Mouse (Mus musculus): ENCODE results near the gene Dennd2c.
"Not testable (repeated sequence)": the region's sequence is repeated elsewhere in the genome, so short reads cannot be mapped to it uniquely, and the experiment has no call there.

Gene Dennd2c

DNA sequence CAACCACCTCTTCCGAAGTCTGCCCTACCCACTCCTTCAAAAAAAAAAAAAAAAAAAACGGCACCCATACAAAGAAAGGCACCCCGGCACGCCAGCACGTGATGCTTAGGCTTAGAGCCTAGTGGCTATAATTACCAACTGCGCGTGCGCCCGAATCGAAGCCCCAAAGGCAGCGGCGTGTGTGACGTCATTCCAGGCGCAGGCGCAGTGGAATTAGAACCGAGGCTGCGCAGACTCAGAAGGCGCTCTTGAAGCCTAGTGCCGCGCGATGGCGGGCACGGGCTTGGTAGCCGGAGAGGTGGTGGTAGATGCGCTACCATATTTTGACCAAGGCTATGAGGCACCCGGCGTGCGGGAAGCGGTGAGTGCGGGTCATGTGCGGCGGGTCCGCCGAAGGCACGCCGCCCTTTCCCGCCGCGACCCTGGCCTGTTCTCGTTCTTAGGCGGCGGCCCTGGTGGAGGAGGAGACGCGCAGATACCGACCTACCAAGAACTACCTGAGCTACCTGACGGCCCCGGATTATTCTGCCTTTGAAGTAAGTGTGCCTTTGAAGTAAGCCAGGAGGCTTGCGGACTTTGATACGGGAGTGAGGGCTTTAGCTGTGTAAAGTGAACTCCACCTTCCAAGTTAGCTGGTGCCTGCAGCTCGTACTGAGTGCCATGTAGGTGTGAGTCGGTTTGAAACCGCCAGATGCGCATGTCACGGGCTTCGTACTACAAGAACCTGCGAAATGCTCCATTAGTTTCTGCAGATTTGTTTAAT, 69.3 kb downstream of the Dennd2c start, which contains the start of gene Bcas2:
TSS of gene Bcas2 (plus strand) at position 151 of the 763 bp plus-strand sequence.
- DNase-seq, result peak; percentile 97

DNA sequence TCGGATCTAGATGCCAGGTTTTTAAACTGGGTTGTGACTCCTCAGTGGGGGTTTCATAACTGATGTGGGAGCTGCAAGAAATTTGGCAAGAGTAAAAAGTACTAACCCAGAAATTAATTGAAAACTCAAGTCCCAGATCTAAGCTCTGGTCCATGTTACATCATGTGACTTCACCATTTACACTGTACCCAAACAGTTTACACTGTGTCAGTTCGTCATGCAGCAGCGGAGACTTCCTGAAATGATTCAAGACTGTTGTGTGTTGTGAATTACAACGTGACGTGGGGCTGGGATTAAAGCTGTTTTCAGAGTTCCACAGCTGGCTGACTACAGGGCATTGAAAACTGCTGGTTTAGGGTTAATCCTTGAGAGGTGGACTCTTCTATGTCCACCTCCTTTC, 70.2 kb downstream of the Dennd2c start:
- no peak for DNase-seq

- no peak for DNase-seq
These were observed 74.3 kb downstream of the Dennd2c start for GRCm38 (mm10) chr3:103176740-103177139.

DNA sequence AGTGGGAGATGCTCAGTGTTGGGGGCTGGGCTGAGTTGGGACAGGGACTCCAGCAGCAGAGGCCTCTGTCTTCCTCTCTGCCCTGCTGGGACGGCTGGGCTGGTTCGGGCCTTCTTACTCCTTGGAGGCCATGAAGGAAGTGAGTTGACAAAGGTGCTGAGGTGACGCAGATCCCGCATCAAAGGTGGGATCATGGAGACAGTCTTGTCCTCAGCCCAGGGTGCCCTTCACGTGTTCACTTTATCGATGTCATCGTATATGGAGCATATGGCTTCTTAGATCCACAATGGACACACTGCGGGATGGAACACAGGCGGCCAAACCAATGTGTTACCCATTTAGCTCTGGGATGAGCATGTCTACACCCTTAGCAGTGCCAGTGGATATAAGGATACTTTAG, 77.1 kb downstream of the Dennd2c start:
- DNase-seq, result no peak

GRCm38 (mm10) chr3:103181171-103181570, 78.8 kb downstream of the Dennd2c start:
- DNase-seq, result no peak

GRCm38 (mm10) chr3:103182821-103183220, 80.4 kb downstream of the Dennd2c start:
- DNase-seq, result no peak

DNA sequence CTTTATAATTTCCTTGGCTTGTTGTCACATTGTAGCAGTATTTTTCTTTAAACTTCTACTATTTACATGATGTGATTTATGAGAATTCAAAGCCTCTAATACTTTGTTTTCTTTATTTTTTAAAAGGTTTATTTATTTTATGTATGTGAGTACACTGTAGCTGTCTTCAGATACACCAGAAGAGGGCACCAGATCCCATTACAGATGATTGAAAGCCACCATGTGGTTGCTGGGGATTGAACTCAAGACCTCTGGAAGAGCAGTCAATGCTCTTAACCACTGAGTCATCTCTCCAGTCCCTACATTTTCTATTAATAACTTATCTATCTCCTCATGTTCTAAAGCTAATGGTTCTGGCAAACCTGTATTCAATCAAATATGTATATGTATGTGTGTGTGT, 82.1 kb downstream of the Dennd2c start:
- DNase-seq, result not testable (repeated sequence)

GRCm38 (mm10) chr3:103188451-103188850, 86.0 kb downstream of the Dennd2c start:
- no peak for DNase-seq

GRCm38 (mm10) chr3:103188856-103189255, 86.5 kb downstream of the Dennd2c start:
- DNase-seq, result no peak

- DNase-seq, result no peak
These were observed 89.8 kb downstream of the Dennd2c start for GRCm38 (mm10) chr3:103192161-103192560.

DNA sequence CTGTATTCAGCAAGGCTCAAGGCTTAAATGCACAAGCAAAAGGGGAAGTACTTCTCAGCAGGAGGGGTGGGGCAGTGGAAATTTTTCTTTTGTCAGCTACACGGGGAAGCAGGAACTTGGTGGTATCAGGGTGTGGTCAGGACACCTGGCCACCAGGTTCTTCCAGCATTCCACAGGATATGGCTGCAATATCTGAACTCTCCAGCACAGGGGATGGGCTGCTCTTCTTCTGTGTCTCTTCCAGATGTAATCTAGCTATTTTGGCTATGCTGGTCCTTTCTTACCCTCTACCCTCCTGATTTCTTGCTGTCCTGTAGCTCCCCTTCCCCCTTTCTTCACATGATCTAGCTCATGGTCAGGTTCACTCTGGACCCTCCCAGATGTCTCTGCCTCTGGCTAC, 90.8 kb downstream of the Dennd2c start:
- no peak for DNase-seq

DNA sequence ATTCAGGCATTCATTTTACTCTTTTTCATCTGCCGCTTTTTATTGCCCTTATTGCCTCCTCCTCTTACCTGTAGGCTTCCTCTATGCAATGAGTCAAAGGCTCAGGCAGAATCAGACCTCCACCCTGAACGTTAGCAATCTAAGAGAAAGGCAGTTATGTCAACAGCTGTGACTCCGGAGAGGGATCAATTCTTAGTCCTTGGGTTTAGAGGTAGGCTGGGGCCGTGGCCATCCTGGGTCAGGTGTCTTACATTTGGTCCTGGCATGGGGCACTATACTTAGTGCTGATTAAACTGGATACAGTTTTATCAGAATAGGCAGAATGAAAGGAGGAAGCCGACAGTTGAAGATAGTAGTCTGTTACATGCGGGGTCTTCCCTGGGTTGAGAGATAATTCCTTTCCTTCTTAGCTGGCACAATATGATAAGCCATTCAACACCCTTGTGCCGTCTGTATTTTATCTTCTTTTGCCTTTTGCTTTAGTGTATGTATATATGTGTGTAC, 94.0 kb downstream of the Dennd2c start:
- no peak for DNase-seq

GRCm38 (mm10) chr3:103199386-103199785, 97.0 kb downstream of the Dennd2c start:
- DNase-seq, result no peak

DNA sequence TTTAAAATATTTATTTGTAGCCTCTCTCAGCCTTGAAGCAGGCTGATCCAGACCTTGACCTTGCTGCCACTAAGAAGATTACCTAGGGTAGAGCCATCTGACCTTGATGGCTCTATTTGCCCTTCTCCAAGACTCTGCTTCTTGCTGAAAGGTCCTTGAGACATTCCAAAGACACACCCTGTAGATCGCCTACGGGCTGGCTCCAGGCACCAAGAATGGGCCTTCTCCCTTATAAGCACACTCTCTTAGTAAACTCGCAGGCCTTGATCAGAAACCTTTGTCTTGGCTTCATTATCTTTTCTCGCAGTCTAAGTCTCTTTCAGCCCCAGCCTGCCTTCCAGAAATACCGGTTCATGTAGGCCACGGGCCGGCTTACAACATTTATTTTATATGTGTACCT, 98.7 kb downstream of the Dennd2c start:
- DNase-seq, result not testable (repeated sequence)

GRCm38 (mm10) chr3:103203554-103203953, 101.2 kb downstream of the Dennd2c start:
- no peak for DNase-seq

- no peak for DNase-seq
These were observed 102.0 kb downstream of the Dennd2c start for GRCm38 (mm10) chr3:103204445-103204844.

DNA sequence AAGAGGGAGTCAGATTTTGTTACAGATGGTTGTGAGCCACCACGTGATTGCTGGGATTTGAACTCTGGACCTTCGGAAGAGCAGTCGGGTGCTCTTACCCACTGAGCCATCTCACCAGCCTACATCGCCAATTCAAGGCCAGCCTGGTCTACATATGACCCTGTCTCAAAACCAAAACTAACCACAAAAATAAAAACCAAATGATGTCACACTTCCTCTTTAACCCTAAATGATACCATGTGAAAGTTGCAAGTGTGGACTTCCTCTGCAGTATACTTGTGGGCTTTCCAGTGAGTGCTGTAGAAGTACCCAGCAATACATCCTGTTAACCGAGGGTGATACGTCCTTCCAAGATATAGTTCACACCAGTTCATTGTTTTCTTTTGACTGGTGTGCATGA, 104.0 kb downstream of the Dennd2c start:
- no peak for DNase-seq

- DNase-seq, result no peak
These were observed 105.3 kb downstream of the Dennd2c start for GRCm38 (mm10) chr3:103207749-103208148.

DNA sequence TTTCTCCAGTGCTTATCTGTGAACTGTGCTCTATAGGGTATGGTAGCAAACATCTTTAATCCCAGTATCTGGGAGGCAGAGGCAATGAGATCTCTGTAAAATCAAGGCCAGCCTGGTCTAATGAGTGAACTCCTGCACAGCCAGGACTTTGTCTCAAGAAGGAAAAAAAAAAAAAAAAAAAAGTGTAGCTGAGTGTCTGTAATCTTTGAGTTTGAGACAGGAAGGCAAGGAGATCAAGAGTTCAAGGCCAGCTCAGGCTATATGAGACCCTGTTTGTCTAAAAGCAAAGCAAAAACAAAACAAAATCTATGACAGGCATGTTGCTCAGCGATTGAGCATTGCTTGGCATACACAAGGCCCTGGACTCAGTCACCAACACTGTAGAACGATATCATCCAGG, 105.8 kb downstream of the Dennd2c start:
- no peak for DNase-seq

- DNase-seq, result no peak
These were observed 108.7 kb downstream of the Dennd2c start for GRCm38 (mm10) chr3:103211101-103211500.

DNA sequence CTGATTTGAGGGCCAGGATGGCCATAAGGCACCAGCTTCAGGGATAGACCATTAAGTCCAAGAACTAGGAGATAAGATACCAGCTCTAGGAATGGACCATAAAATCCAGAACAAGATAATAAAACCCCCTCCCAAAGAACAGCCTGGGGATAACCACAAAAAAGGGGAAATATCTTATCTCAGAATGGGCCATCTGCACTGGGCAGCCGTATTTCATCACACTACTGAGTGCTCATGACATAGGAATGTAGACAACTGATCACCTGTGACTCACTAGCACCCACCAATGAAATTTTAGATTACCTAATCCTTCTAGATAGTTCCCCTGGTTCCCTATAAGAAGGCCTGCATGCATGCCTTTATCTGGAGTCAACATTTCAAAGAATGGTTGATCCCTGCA, 109.7 kb downstream of the Dennd2c start:
- DNase-seq, result no peak

DNA sequence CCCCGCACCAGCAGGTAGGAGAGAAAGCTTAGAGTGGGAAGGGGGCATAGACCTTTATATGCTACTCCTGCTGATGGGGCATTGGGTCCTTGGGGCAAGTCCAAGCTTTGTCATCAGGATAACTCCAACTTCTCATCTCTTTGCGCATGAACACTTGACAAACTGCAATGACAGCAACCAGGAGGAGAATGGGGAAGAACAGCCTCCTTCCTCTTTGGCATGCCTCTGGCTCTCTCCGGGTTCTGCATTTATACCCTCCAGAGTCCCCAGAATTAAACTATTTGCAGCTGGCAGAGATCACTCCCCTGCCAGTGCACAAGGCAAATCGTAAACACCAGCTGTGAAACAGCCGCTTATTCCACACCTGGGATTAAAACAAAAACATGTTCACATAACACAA, 111.1 kb downstream of the Dennd2c start:
- DNase-seq, result no peak

DNA sequence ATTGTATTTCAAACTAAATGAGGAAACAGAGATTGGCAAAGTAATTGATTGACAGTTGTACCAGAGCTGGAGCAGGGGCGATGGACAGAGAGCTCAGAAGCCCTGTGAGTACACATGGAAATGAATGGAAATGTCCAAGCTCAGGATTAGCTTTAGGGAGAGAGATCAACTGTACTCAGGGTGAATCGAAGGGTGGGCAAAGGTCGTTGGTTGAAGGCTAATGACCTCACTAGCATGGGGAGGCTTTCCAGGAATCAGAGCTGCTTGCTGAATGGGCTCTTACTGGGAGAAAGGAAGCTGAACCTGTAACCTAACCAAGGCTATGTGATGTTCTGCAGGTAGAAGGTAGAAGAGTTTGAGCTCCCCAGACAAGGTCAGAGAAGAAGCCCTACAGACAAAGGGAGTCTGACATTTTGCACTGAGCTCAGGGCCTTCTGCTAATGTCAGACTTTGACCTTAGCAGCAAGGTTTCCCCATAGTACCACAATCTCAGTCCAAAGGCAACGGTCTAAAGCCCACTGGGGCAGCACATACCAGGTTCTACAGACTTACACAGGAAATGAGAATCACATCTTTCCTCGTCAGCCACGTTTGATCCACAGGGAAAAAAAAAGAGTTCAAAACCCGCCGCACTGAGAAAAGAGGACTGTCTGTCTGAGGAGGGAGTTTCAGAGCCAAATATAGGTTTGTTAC, 112.3 kb downstream of the Dennd2c start:
- no peak for DNase-seq

DNA sequence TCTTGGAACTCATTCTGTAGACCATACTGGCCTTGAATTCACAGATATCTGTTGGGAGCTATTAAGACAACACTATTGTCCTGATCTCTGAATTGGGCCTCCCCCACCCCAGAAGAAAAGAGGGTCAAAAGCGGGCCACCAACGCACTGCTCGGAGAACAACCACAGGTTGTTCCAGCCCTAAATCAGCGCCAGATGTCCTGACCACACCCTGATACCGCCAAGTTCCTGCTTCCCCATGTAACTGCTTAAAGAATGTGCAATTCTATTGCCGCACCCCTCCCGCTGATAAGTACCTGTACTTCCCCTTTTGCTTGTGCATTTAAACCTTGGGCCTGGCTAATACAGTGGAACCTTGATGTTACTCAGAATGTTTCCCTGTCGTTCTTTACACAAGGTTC, 113.0 kb downstream of the Dennd2c start:
- DNase-seq, result not testable (repeated sequence)

Measured in cerebellum, adult 9-10 months (tissue).